Mouse (Mus musculus) layer of hippocampus, adult 8-10 months (tissue): ENCODE measurements at regions not wholly inside any gene's neighbourhood (a gene's known extent, or its start where the extent isn't known, plus 50 kb on each side); places are given as distances from the start of the nearest gene placed in this dataset.

Source experiments
- DNase-seq, 2 experiments: peaks; one replicate each; pipeline ENCODE4 v3.0.0; 2022; ENCODE audit warnings: low spot score in 2 of 2

DNA sequence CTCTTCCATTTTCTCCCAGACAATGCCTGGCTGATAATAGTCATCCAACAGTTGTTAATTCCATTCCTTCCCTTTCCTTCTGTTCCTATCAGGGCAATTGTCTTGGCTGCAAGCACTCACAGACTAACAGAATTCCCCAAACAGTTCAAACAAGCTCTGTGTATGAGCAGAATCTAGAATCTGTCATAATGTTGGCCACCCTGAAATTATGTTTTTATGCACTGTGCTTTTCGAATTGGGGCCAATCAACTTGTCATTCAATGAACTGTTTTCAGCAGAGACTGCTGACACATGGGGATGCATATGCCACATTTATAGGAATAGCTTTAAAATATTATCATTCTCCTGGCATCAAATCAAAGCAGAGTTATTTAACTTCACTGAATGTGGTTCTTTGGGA is 235.8 kb upstream of the Tmtc4 start:
- DNase-seq, result peak; percentile 11 to 26

- no peak for DNase-seq
These were observed 226.4 kb upstream of the Tmtc4 start for GRCm38 (mm10) chr14:123210241-123210640.

DNA sequence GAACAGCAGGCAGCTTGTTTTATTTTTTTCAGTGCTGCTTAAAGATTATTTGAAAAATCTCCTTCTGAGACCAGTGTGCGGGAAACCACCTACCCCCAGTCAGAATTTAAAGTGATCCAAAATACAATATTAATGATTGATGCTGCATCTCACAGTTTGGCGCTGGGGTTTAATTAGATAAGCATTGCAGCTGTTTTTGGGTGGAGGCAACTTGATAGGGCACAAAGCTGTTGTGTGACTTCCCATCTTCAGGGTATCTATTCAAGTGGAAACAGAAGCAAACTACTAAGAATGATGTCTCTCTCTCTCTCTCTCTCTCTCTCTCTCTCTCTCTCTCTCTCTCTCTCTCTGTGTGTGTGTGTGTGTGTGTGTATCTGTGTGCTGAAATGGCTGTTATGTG is 219.0 kb upstream of the Tmtc4 start:
- DNase-seq, result no peak

- no peak for DNase-seq
These were observed 218.5 kb upstream of the Tmtc4 start for GRCm38 (mm10) chr14:123202313-123202712.

DNA sequence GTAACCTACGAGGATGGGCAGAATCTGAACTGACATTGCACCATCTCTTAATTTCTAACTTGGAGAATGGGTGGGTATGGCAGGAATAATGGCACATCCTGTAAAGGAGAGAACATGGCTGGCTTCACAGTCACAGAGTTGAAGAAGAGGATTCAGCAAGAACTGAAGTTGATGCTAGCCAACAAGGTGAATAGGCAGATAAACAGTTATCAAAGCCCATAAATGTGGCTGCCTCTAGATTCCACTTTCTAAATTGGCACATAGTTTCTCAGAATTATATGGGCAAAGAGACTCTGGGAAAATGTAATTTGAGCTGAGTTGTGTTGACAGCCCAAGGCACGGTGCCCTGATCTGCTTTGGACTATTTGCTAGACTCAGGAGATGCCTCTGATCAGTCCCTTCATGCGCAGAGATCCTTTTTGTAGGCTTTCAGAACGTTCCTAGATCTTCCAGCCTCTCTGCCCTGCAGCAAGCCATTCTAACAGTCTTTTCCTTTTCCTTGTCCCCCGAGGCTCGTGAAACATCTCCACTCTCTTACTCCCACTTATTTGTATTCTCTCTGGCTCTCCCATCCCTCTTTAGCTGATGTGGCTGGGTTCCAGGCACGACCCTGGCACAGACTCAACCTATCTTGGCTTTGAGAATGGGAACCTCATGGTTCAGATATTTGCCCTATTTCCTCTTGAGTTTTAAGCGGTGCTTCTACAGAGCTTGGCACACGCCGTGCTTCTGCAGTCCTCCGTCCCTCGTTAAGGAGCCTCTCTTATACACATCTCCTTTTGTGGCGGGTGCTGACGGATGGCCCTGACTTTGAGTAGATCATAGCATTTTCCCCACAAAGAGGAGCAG is 217.8 kb upstream of the Tmtc4 start:
- DNase-seq, result peak; percentile 48 to 67

DNA sequence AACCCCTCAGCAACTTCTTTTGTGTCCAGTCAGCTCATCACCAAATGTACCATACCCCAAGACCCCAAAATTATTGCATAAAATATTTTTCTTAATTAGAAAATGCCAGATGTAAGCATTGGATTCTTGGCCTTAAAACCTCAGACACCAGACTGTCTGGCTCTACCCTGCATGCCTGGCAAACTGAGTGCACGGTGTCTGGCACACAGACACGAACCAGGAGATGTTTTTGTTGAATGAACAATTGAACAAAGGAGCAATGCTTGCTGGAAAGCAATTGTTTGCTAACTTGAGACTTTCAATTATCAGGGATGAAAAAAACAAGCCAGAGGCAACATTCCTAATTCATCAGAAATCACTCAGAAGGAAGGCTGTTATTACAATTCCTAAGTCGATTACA is 215.3 kb upstream of the Tmtc4 start:
- DNase-seq, result no peak

- no peak for DNase-seq
These were observed 208.7 kb upstream of the Tmtc4 start for GRCm38 (mm10) chr14:123192574-123192973.

DNA sequence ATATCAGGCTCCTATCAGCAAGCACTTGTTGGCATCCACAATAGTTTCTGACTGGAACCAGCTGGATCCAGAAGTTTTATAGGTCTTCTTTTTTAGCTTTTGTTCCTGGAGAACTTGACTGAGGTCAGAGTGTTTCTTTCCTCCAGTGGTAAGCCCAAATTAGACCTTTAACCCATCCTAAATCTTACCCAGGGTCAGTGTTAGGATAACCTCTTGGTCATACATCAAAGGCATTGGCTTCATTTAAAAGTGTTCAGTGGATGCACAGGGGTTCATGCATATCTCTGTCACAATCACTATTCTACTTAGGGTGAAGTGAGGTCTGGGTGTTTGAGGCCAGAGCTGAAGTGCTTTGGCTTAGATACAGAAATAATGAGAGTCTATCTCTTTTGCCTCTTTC is 206.9 kb upstream of the Tmtc4 start:
- no peak for DNase-seq

GRCm38 (mm10) chr14:123187270-123188058 is 203.6 kb upstream of the Tmtc4 start:
- DNase-seq, result no peak

DNA sequence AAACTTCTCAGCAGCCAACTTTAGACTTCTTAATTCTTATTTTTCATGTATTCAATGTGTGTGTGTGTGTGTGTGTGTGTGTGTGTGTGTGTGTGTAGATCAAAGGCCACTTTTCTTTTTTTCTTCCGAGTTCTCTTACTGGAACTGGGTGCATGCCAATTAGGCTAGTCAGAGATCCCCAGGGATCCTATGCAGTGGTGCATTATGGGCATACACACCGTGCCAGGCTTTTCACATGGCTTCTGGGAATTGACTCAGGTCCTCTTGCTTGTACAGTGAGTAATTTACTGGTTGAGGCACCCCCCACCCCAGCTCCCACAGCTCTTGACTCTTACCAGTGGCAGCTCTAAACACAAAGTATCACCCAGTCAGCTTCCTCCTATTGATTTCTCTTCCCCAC is 189.3 kb upstream of the Tmtc4 start:
- no peak for DNase-seq

DNA sequence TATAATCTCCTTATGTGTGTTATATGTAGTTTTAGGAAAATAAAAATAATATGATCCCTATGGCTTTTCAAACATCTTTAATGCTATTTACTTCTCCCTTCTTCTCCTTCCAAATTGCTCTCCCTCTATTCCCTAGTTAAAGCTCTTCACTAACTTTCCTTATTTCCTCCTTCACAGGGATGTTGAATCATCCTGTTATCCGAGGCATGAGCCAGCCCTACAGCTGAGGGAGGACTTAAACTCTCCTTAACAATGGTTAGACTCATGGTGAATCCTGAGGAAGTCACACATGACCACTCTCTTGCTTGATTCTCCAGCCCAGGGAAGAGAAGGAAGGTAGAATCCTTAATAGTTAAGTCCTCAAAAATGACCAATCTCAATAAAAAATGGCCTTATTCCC is 188.0 kb upstream of the Tmtc4 start:
- no peak for DNase-seq

- no peak for DNase-seq
These were observed 180.0 kb upstream of the Tmtc4 start for GRCm38 (mm10) chr14:123163842-123164241.

- peak; percentile 22 to 34 for DNase-seq
These were observed 159.7 kb upstream of the Tmtc4 start for GRCm38 (mm10) chr14:123143489-123144046.

DNA sequence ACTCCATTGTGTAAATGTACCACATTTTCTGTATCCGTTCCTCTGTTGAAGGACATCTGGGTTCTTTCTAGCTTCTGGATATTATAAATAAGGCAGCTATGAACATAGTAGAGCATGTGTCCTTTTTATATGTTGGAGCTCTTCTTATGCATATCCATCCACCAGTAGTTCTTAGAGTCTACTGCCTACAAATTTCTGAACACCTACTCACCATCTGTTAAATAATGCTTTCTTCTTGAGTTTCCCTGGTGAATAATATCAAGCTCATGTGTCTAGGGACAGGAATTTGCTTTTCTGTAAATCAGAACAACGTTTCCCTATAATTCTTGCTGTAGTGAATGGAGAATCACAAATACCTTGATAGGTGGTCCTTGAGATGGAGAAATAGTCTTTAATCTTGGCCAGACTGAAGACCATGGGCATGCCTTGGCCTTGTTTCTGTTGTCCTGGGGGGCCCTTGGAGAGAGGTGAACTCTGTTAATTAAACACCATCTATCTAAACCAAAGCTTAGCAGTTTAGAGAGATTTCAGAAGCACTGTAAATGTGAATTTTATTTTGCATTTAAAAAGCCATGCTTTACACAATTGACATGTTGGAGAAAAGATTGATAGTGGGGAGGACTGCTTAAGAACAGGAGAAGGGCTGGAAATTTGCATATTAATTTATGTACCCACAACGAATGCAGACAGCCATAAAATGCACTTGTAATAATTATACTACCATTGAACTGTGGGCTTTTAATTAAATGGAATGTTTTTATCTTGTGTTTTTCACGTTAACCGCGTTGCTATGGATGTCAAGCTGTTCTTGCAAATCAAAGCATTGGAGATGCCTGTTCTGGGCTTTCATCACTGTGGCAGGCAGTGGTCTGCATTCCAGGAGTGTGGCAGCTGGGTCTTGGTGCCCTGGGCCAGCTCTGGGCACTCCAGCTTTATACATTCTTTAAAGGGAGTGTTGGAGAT is 155.2 kb upstream of the Tmtc4 start:
- DNase-seq, result peak; percentile 10 to 26

- no peak for DNase-seq
These were observed 150.1 kb upstream of the Tmtc4 start for GRCm38 (mm10) chr14:123133979-123134378.

DNA sequence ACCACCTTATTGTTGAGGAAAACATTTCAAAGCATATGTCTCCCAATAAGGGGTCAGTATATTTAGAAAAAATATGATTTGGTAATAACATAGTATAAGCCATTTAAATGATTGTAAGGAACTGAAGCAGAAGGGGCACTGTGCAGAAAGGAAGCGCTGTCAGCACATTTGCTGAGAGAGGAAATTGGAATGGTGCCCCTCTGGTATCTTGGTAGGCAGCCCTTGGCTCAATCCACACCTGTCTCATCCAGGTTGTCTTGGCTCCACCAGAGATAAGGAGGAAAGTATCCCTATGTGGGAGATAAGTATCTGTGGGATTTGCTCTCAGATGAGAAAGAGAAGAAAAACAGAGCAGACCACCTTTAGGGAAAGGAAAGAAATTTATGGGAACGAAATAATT is 136.5 kb upstream of the Tmtc4 start:
- no peak for DNase-seq

- DNase-seq, result no peak
These were observed 132.5 kb upstream of the Tmtc4 start for GRCm38 (mm10) chr14:123116337-123116736.

- DNase-seq, result no peak
These were observed 126.7 kb upstream of the Tmtc4 start for GRCm38 (mm10) chr14:123110533-123110932.

DNA sequence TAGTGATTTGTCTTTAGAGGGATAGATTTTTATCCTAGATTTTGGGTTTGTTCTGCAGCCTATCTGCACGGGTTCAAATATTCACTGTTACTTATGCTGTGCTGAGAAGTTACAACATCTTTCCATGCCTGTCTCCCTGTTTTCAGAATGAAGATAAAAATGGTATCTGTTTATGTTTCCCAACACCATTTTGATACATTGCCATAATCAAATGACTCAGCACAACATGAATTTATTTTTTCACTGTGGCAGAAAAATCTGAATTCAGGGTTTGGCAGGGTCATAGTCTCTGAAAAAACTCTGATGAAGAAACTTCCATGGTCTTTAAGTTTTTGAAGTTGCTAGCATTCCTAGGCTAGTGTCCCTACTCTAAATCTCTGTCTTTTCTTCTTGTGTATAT is 116.5 kb upstream of the Tmtc4 start:
- no peak for DNase-seq

DNA sequence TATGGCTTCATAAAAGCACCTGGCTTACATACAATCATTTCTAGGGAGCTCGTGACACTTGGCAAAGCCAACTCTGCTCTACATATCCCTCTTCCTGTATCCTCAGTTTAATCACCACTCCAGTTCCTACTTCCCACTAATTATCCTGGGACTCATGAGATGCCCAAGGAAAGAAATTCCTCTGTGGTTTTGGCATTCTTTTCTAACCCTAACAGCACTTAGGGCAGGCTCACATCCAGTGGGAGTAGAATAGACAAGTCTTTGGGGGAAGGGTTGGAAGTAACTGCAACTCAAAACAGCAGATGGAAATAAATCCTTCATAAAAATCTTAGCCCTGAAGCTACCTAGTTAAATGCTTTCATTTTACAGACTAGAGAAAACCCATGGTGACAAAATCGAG is 112.3 kb upstream of the Tmtc4 start:
- no peak for DNase-seq

DNA sequence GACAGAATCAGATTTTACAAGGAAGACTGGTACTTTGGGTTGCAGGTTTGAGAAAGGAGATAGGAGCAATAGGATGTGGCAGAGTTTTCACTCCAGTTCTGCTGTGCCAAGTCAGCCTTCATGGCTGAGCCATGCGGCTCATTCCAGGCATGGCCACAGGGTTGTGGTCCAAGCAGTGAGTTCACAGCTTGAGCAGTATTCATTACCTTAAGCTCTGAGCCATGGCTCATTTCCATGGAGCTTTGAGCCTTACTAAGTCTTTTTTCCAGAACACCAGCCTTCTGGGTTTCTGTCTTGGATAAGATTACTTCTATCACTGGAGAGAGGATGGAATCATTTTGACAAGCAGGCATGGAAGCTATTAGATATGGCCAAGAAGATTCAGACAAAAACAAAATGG is 98.2 kb upstream of the Tmtc4 start:
- DNase-seq, result no peak
